In the genomic region with DNA sequence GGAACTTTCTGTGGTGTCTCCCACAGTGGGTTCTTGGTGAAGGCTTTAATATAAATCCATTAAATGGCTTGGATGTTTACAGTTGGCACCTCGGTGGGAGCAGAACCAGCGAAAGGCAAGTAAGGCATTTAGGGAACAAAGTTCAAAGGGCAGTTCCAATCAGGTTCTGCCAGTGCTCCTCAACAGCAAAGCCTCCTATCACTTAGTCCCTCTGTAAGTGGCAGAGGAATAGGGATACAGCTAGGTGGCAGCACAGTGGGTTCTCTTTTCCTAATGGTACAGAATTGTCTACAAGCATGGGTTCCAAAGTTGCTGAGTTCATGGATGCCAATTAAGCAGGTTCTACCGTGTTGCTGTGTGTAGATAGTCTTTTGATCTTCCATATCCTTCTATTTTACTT, we compare ENCODE assay signal across 12 mouse cellular contexts. TPM values are rescaled to one million over a fixed set of nuclear protein-coding genes. Genes with fewer than 3 reads are reported as not detected.
DNase-seq lines count a peak whose midpoint lies in the region; ATAC-seq and TF ChIP-seq lines count a peak whose summit lies in the region.
"Had no signal": no experiment of that assay in that cellular context is flagged by ENCODE, and none has a peak within 500 bp of the region (broad histone marks: within the 10 kb centered on the region; RNA-seq: fewer than 3 reads in every experiment).

No protein-coding gene starts in this region.

- DNase-seq in kidney, adult 2 months: peak; percentile 78
- no peak for DNase-seq in kidney, postnatal 4 days
- peak; percentile 21 for DNase-seq in embryo, embryonic 10.5 days (ENCODE audit: low spot score)
- no peak for DNase-seq in liver, embryonic 13.5 days
- no peak for DNase-seq in spleen, adult 12 weeks (ENCODE audit: low spot score)
- no peak for DNase-seq in frontal cortex, postnatal 36 days (ENCODE audit: low spot score in 2 of 2)
- DNase-seq: right cerebral cortex, postnatal 25 days had no signal

- no peaks in the 10 kb centered on the region for H3K9me3 ChIP-seq in ES-Bruce4 (replicated peaks; ENCODE audit: control insufficient read depth, insufficient read depth, low read length, poor library complexity, severe bottlenecking)
- H3K9me3 ChIP-seq in liver, embryonic 13.5 days (replicated peaks): no peaks in the 10 kb centered on the region
- H3K9me3 ChIP-seq: embryonic facial prominence, embryonic 15.5 days; megakaryocyte, embryonic 14.5 days; neural tube, embryonic 13.5 days had no signal

- H3K27ac ChIP-seq in kidney, adult 2 months (ENCODE audit: insufficient read depth, low read depth, low read length): peak overlapping the region; percentile 84; the same call in 1 of the 2 replicates
- H3K27ac ChIP-seq in ES-Bruce4 (ENCODE audit: insufficient read depth, low read length): no peak overlapping the region
- H3K27ac ChIP-seq in liver, embryonic 13.5 days: no peak overlapping the region
- H3K27ac ChIP-seq: embryonic facial prominence, embryonic 15.5 days; limb, embryonic 12.5 days; neural tube, embryonic 13.5 days had no signal

- no peak for TF ChIP-seq EP300 in ES-Bruce4 (IDR thresholded peaks at IDR 0.05; ENCODE audit: insufficient read depth, low read depth, low read length)

- no peak for TF ChIP-seq POLR2A in kidney, adult 2 months (IDR thresholded peaks at IDR 0.05; ENCODE audit: low read depth, low read length)
- no peak for TF ChIP-seq POLR2A in ES-Bruce4 (IDR thresholded peaks at IDR 0.05; ENCODE audit: insufficient read depth, low read length)

- TF ChIP-seq CTCF in kidney, adult 2 months (conservative IDR thresholded peaks at IDR 0.05; ENCODE audit: insufficient read depth, insufficient read length, low read depth, low read length): peak; percentile 40
- TF ChIP-seq CTCF in ES-Bruce4 (IDR thresholded peaks at IDR 0.05; ENCODE audit: low read depth, low read length): peak; percentile 14

- H3K4me3 ChIP-seq in kidney, adult 2 months (ENCODE audit: insufficient read depth, low read depth, low read length): no peak overlapping the region
- H3K4me3 ChIP-seq in ES-Bruce4 (ENCODE audit: low read depth, low read length): no peak overlapping the region
- H3K4me3 ChIP-seq in liver, embryonic 13.5 days (replicated peaks): no peak overlapping the region

- no peak for ATAC-seq in liver, embryonic 13.5 days (ENCODE audit: low read depth)

- no peaks in the 10 kb centered on the region for H3K27me3 ChIP-seq in kidney, adult 2 months (replicated peaks; ENCODE audit: control insufficient read depth, insufficient read depth, low read length)
- no peaks in the 10 kb centered on the region for H3K27me3 ChIP-seq in ES-Bruce4 (ENCODE audit: control insufficient read depth, insufficient read depth, low read length, poor library complexity, severe bottlenecking)
- no peaks in the 10 kb centered on the region for H3K27me3 ChIP-seq in liver, embryonic 13.5 days
- H3K27me3 ChIP-seq: embryonic facial prominence, embryonic 15.5 days; limb, embryonic 12.5 days; neural tube, embryonic 13.5 days had no signal

- H3K9ac ChIP-seq in ES-Bruce4 (ENCODE audit: low read depth, poor library complexity, severe bottlenecking): no peak overlapping the region
- no peak overlapping the region for H3K9ac ChIP-seq in liver, embryonic 13.5 days

- peaks cover 10% of the 10 kb centered on the region for H3K4me1 ChIP-seq in kidney, adult 2 months (ENCODE audit: control insufficient read depth, insufficient read depth, low read length)
- no peaks in the 10 kb centered on the region for H3K4me1 ChIP-seq in ES-Bruce4 (ENCODE audit: control insufficient read depth, insufficient read depth, low read length)
- H3K4me1 ChIP-seq in liver, embryonic 13.5 days (replicated peaks): peaks cover 57% of the 10 kb centered on the region
- H3K4me1 ChIP-seq: embryonic facial prominence, embryonic 15.5 days had no signal

- peak overlapping the region; percentile 81 for H3K4me2 ChIP-seq in liver, embryonic 13.5 days

- H3K36me3 ChIP-seq in kidney, adult 2 months (ENCODE audit: control insufficient read depth, insufficient read depth, low read length): no peaks in the 10 kb centered on the region
- no peaks in the 10 kb centered on the region for H3K36me3 ChIP-seq in ES-Bruce4 (ENCODE audit: control insufficient read depth, insufficient read depth, low read length, poor library complexity, severe bottlenecking)
- no peaks in the 10 kb centered on the region for H3K36me3 ChIP-seq in liver, embryonic 13.5 days
- H3K36me3 ChIP-seq: embryonic facial prominence, embryonic 15.5 days; limb, embryonic 12.5 days; neural tube, embryonic 13.5 days had no signal

- WGBS in kidney, adult 2 months: 42% methylated on average over 3 of the region's 3 CpGs
- 38% methylated on average over 3 of the region's 3 CpGs for WGBS in liver, embryonic 13.5 days (ENCODE audit: insufficient replicate concordance)

RNA-seq across cellular contexts. Expression of gene Ehhadh, which starts 1.0 kb away (rescaled TPM):
- polyA plus RNA-seq in kidney, adult 2 months (2012; rRNA removed): 224 and 248 TPM in 2 replicates
- polyA plus RNA-seq in ES-Bruce4 (2011; ENCODE audit: insufficient read depth, insufficient read length, low read depth, missing spikeins): 3.1 and 3.9 TPM in 2 replicates
- polyA plus RNA-seq in liver, embryonic 13.5 days (2015; fragmentation: Nextera tagmentation; extraction: Ambion mirVana): 5.9 and 6.4 TPM in 2 replicates

RNA-seq across cellular contexts. Expression of gene Map3k13, which starts 5.6 kb away (rescaled TPM):
- polyA plus RNA-seq in kidney, adult 2 months (2012; rRNA removed): 4.6 and 4.8 TPM in 2 replicates
- 2.1 and 2.3 TPM in 2 replicates for polyA plus RNA-seq in ES-Bruce4 (2011; ENCODE audit: insufficient read depth, insufficient read length, low read depth, missing spikeins)
- 0.35 TPM in 2 replicates for polyA plus RNA-seq in liver, embryonic 13.5 days (2015; fragmentation: Nextera tagmentation; extraction: Ambion mirVana)

Comparison
In these comparisons a context has a peak if more than half of its experiments do, and no peak if none do; other contexts are left out.
1. DNase-seq: peak in kidney, adult 2 months (single experiment) and embryo, embryonic 10.5 days (single experiment); none in kidney, postnatal 4 days (0 of 2), liver, embryonic 13.5 days (single experiment), spleen, adult 12 weeks (single experiment) and frontal cortex, postnatal 36 days (0 of 2).
2. RNA of gene Ehhadh, which starts 1.0 kb away (polyA plus RNA-seq): 224 to 248 TPM in kidney, adult 2 months; 5.9 to 6.4 TPM in liver, embryonic 13.5 days and 3.1 to 3.9 TPM in ES-Bruce4; every median in the first group is over 10 times any median in the second.